Mouse (Mus musculus): ENCODE results near the gene Sv2c.

Gene Sv2c

GRCm38 (mm10) chr13:95943919-95944318 is 188.5 kb downstream of the Sv2c start:
- DNase-seq (ENCODE audit: low spot score): no peak

GRCm38 (mm10) chr13:95942587-95942986 is 189.8 kb downstream of the Sv2c start:
- DNase-seq (ENCODE audit: low spot score): no peak

GRCm38 (mm10) chr13:95941861-95942260 is 190.5 kb downstream of the Sv2c start:
- no peak for DNase-seq (ENCODE audit: low spot score)

GRCm38 (mm10) chr13:95940811-95941210 is 191.6 kb downstream of the Sv2c start:
- no peak for DNase-seq (ENCODE audit: low spot score)

GRCm38 (mm10) chr13:95924201-95924621 is 208.2 kb downstream of the Sv2c start:
- DNase-seq (ENCODE audit: low spot score): no peak

GRCm38 (mm10) chr13:95922626-95923025 is 209.8 kb downstream of the Sv2c start:
- DNase-seq (ENCODE audit: low spot score): no peak

GRCm38 (mm10) chr13:95918624-95919284 is 213.6 kb downstream of the Sv2c start:
- DNase-seq (ENCODE audit: low spot score): no peak

- no peak for DNase-seq (ENCODE audit: low spot score)
Measured at GRCm38 (mm10) chr13:95913046-95913406, 219.4 kb downstream of the Sv2c start.

- DNase-seq (ENCODE audit: low spot score): no peak
Measured at GRCm38 (mm10) chr13:95912157-95913045, 220.0 kb downstream of the Sv2c start.

- DNase-seq (ENCODE audit: low spot score): no peak
Measured at GRCm38 (mm10) chr13:95910270-95910669, 222.1 kb downstream of the Sv2c start.

- DNase-seq (ENCODE audit: low spot score): no peak
Measured at GRCm38 (mm10) chr13:95909244-95909643, 223.1 kb downstream of the Sv2c start.

All from embryo, embryonic 10 days (tissue).